ENCODE assay signal across 8 mouse cellular contexts in genomic region chrX:109095245-109096242, GRCm38 (mm10). TPM values are rescaled to one million over a fixed set of nuclear protein-coding genes. Genes with fewer than 3 reads are reported as not detected.
DNase-seq lines count a peak whose midpoint lies in the region; ATAC-seq lines count a peak whose summit lies in the region.

TSS of gene Sh3bgrl (plus strand) at chrX:109095365.

- ATAC-seq in frontal cortex, adult (ENCODE audit: low TSS enrichment): peak; percentile 100
- ATAC-seq in hematopoietic stem cell, adult 5-6 weeks (replicated peaks in 1 of 2; ENCODE audit: insufficient read depth in 1 of 2, low FRiP score in 2 of 2, low TSS enrichment in 1 of 2, low read depth in 1 of 2, poor library complexity in 2 of 2, severe bottlenecking in 2 of 2): peak; percentile 100

- peak; percentile 84 for DNase-seq in Muller cell, postnatal 12 days (ENCODE audit: inconsistent ontology term)
- peak; percentile 14 for DNase-seq in cerebellum, adult 9-10 months
- DNase-seq in layer of hippocampus, postnatal 10 days (ENCODE audit: low spot score in 2 of 2): peak; percentile 54 to 66
- DNase-seq in lung, postnatal 10 days: peak; percentile 90
- DNase-seq in ovary, postnatal 14 days (ENCODE audit: low spot score): peak; percentile 45
- peak; percentile 56 for DNase-seq in thymus, postnatal 25 days

RNA-seq across cellular contexts. Expression of gene Sh3bgrl, which starts in this region (rescaled TPM):
- 136 and 149 TPM in 2 replicates for total RNA-seq in hematopoietic stem cell, adult 5-6 weeks (2017)
- total RNA-seq in layer of hippocampus, postnatal 10 days (2021): 100 to 1,000 TPM; 129 to 144 TPM

Comparison
In these comparisons a context has a peak if more than half of its experiments do, and no peak if none do; other contexts are left out.
1. Peak in every context shown above with its lines: DNase-seq and ATAC-seq.
2. DNase-seq: peak in every context shown above with its lines; median percentile 90 in lung, postnatal 10 days; 84 in Muller cell, postnatal 12 days; 60 in layer of hippocampus, postnatal 10 days; 56 in thymus, postnatal 25 days; 45 in ovary, postnatal 14 days; 14 in cerebellum, adult 9-10 months.